In the genomic region with DNA sequence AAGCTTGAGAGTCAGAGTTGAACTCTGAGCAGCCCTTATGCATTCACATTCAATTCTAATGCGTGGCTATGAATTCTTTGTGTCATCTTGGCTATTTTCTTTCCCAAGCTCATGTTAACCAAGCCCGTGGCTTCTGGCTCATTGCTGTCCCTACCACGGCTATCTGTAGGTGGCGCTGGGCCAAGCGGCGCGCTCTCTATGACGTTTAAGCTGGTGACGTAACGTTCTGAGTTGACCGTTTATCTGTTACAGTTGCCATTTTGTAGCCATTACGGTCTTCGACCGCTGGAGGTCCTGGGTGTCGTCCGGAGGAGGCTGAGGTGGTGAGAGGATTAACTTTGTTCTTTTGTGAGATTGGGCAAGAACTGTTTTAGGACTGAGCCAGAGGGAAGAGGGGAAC, we compare ENCODE assay signal across 29 mouse cellular contexts. TPM values are rescaled to one million over a fixed set of nuclear protein-coding genes. Genes with fewer than 3 reads are reported as not detected.
"Had no signal": no experiment of that assay in that cellular context is flagged by ENCODE, and none has a peak within 500 bp of the region (broad histone marks: within the 10 kb centered on the region; RNA-seq: fewer than 3 reads in every experiment).

Tex13c2 (plus strand) TSS at position 246 of the 400 bp plus-strand sequence.

- H3K9me3 ChIP-seq: limb, embryonic 10.5 days; limb, embryonic 13.5 days; liver, embryonic 13.5 days had no signal

- H3K27me3 ChIP-seq: limb, embryonic 13.5 days; liver, embryonic 13.5 days had no signal

- H3K4me1 ChIP-seq: limb, embryonic 10.5 days; limb, embryonic 13.5 days; liver, embryonic 13.5 days had no signal

- H3K9ac ChIP-seq: limb, embryonic 13.5 days; liver, embryonic 13.5 days had no signal

- H3K36me3 ChIP-seq: limb, embryonic 10.5 days; limb, embryonic 13.5 days; liver, embryonic 13.5 days had no signal

- H3K27ac ChIP-seq: kidney, postnatal 0 days; layer of hippocampus, adult 2 months; limb, embryonic 10.5 days; limb, embryonic 13.5 days; liver, embryonic 13.5 days; stomach, postnatal 0 days had no signal

- H3K4me3 ChIP-seq: layer of hippocampus, adult 2 months; limb, embryonic 10.5 days; limb, embryonic 13.5 days; liver, embryonic 13.5 days had no signal

- DNase-seq: layer of hippocampus, adult 9-11 months; liver, embryonic 13.5 days; lung, adult 2 months; lung, postnatal 14 days; lung, postnatal 4 days; midbrain, embryonic 14.5 days; right cerebral cortex, postnatal 14 days; right cerebral cortex, postnatal 4 days; thymus, adult 2 months; thymus, postnatal 14 days; thymus, postnatal 4 days had no signal

RNA-seq across cellular contexts. Expression of gene Tex13c2, which starts in this region (rescaled TPM):
- total RNA-seq: left cerebral cortex, adult 18-20 months; left cerebral cortex, postnatal 25 days; liver, adult 2 months; megakaryocyte progenitor cell, adult 5-6 weeks; megakaryocyte-erythroid progenitor cell, adult 5-6 weeks; midbrain, postnatal 0 days had no signal
- polyA plus RNA-seq: kidney, embryonic 14.5 days; kidney, postnatal 0 days; limb, embryonic 10.5 days; limb, embryonic 13.5 days; liver, adult 2 months; liver, embryonic 13.5 days; liver, embryonic 16.5 days; lung, adult 2 months; lung, embryonic 16.5 days; midbrain, embryonic 11.5 days; neural tube, embryonic 11.5 days; neural tube, embryonic 14.5 days; stomach, embryonic 14.5 days; stomach, postnatal 0 days had no signal
